Mouse (Mus musculus): ENCODE measurements around the gene Mdm2. TPM values are rescaled to one million over a fixed set of nuclear protein-coding genes. Genes with fewer than 3 reads are reported as not detected.

The Mdm2 gene
- polyA plus RNA-seq, 1 experiment from 2014 or later, result 50.2 TPM

DNA sequence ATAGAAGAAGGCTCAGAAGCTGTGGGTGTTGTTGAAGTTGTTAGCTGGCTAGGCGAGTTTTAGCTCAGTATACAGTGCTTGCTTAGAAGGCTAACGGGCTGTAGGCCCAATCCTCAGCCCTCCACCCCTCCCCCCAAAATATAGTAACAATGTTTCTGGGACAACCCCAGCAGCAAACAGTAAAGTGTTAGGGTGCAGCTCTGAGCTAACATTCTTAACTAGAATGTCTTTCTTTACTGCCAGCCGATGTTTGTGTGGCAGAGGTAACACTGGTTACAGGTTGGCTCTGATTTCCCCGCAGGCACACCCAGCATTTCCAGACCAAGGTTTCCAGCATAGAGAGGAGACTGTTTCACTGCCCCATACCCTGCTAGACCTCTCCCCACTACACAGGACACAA lies 33.4 kb upstream of the Mdm2 start:
- Histone ChIP-seq H3K4me2 (replicated peaks; ENCODE audit: low read depth, low read length) (no peak overlapping the region), H3K27me3 (ENCODE audit: control insufficient read depth, insufficient read depth, low read length) (no peaks in the 10 kb centered on the region), H3K27ac (ENCODE audit: low read length) (no peak overlapping the region), H3K4me3 (ENCODE audit: low read depth, low read length) (peak overlapping the region; percentile 1; the same call in 1 of the 2 replicates), H3K4me1 (ENCODE audit: control insufficient read depth, insufficient read depth, low read length) (peaks cover 2% of the 10 kb centered on the region; the same call in 1 of the 2 replicates), H3K36me3 (ENCODE audit: control insufficient read depth, insufficient read depth, low read length) (peaks cover 11% of the 10 kb centered on the region; the same call in 1 of the 2 replicates), H3K9ac (replicated peaks; ENCODE audit: low read depth, low read length) (0 out of 2 replicates have a peak overlapping the region, but pooled peaks have one; percentile 6), H3K9me3 (ENCODE audit: control insufficient read depth, low read depth, low read length) (no peaks in the 10 kb centered on the region)
- 75% methylated on average over 4 of the region's 4 CpGs for WGBS
- ATAC-seq (ENCODE audit: insufficient number of reproducible peaks, insufficient read depth, low FRiP score, low read depth), result no peak

DNA sequence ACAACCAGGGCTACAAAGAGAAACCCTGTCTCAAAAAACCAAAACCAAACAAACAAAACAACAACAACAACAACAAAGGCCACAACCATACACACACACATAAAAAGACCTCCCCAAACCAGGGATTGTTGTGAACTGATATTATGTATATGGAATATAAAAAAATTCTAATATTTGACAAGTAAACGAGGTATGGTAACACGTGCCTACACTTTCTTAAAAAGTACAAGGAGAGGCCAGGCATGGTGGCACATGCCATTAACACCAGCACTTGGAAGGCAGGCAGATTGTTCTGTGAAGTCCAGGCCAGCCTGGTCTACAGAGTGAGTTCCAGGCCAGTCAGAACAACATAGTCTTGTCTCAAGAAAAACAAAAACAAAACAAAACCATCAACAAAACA lies 32.6 kb upstream of the Mdm2 start:
- WGBS, result 86% methylated on average over 2 of the region's 2 CpGs
- Histone ChIP-seq H3K36me3 (ENCODE audit: control insufficient read depth, insufficient read depth, low read length) (peaks cover 10% of the 10 kb centered on the region; the same call in 1 of the 2 replicates), H3K9me3 (ENCODE audit: control insufficient read depth, low read depth, low read length) (no peaks in the 10 kb centered on the region), H3K4me1 (ENCODE audit: control insufficient read depth, insufficient read depth, low read length) (peaks cover 2% of the 10 kb centered on the region; the same call in 1 of the 2 replicates), H3K4me2 (replicated peaks; ENCODE audit: low read depth, low read length) (no peak overlapping the region), H3K27me3 (ENCODE audit: control insufficient read depth, insufficient read depth, low read length) (no peaks in the 10 kb centered on the region), H3K9ac (replicated peaks; ENCODE audit: low read depth, low read length) (no peak overlapping the region), H3K27ac (ENCODE audit: low read length) (no peak overlapping the region), H3K4me3 (ENCODE audit: low read depth, low read length) (no peak overlapping the region)
- ATAC-seq (ENCODE audit: insufficient number of reproducible peaks, insufficient read depth, low FRiP score, low read depth), result no peak

DNA sequence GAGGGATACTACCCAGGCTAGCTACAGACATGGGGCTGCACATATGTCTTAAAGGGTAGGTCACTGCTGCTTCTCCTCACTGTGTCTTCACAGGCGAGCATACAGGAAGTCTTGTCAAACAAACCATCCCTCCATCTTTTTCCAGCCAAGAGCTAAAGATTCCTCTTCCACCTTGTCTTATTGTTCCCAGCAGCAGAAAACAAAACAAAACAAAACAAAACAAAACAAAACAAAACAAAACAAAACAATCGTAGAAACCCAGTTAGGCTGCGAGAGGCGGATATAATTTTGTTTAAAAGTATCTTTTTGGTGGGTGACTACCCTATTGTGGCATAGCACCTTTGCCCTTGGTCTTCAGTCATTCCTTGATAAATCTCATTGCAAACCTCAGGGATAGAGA lies 32.1 kb upstream of the Mdm2 start:
- H3K4me3 ChIP-seq (ENCODE audit: low read depth, low read length), result no peak overlapping the region
- H3K27ac ChIP-seq (ENCODE audit: low read length), result no peak overlapping the region
- no peaks in the 10 kb centered on the region for H3K27me3 ChIP-seq (ENCODE audit: control insufficient read depth, insufficient read depth, low read length)
- 89% methylated on average over 4 of the region's 4 CpGs for WGBS
- H3K9ac ChIP-seq (replicated peaks; ENCODE audit: low read depth, low read length), result no peak overlapping the region
- no peaks in the 10 kb centered on the region for H3K9me3 ChIP-seq (ENCODE audit: control insufficient read depth, low read depth, low read length)
- no peak overlapping the region for H3K4me2 ChIP-seq (replicated peaks; ENCODE audit: low read depth, low read length)
- peaks cover 2% of the 10 kb centered on the region; the same call in 1 of the 2 replicates for H3K4me1 ChIP-seq (ENCODE audit: control insufficient read depth, insufficient read depth, low read length)
- H3K36me3 ChIP-seq (ENCODE audit: control insufficient read depth, insufficient read depth, low read length), result peaks cover 10% of the 10 kb centered on the region; the same call in 1 of the 2 replicates
- ATAC-seq (ENCODE audit: insufficient number of reproducible peaks, insufficient read depth, low FRiP score, low read depth), result no peak

DNA sequence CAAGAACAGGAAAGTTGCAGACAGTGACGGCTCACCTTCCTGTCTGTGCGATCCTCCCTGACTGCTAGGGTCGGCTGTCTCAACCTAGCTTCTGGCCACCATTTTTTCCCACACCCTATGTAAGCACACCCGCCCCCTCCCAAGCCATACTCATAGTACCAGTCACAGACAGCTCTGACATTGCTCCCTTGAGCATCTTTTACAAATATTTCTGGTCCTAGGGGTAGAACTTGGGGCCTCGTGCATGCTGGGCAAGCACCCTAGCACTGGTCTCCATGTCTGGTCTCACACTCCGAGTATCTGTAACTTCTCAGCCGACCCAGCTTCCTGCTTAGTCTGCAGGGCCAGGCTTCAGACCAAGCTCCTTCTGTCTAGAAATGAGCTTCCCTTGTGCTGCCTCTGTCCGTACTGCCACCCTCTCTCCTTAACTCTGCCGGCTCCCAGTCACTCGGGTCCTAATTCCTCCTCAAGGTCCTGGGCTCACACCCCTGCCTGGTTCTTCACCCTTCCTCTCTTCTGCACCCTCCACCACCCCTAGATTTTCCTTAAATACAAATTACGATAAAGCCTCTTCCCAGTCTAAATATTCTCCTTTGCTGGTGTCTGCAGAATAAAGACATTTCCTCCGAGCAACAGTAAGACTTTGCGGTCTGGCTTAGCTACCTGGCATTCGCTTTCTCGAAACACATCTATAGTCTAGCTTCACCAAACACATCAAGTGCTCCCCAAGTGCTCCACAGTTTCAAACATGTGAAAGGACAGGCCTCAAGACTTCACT lies 31.3 kb upstream of the Mdm2 start:
- no peak overlapping the region for H3K9ac ChIP-seq (replicated peaks; ENCODE audit: low read depth, low read length)
- no peaks in the 10 kb centered on the region for H3K27me3 ChIP-seq (ENCODE audit: control insufficient read depth, insufficient read depth, low read length)
- WGBS, result 85% methylated on average over 15 of the region's 15 CpGs
- H3K4me1 ChIP-seq (ENCODE audit: control insufficient read depth, insufficient read depth, low read length), result peaks cover 2% of the 10 kb centered on the region; the same call in 1 of the 2 replicates
- H3K4me3 ChIP-seq (ENCODE audit: low read depth, low read length), result no peak overlapping the region
- ATAC-seq (ENCODE audit: insufficient number of reproducible peaks, insufficient read depth, low FRiP score, low read depth), result no peak
- peaks cover 10% of the 10 kb centered on the region; the same call in 1 of the 2 replicates for H3K36me3 ChIP-seq (ENCODE audit: control insufficient read depth, insufficient read depth, low read length)
- no peaks in the 10 kb centered on the region for H3K9me3 ChIP-seq (ENCODE audit: control insufficient read depth, low read depth, low read length)
- no peak overlapping the region for H3K4me2 ChIP-seq (replicated peaks; ENCODE audit: low read depth, low read length)
- H3K27ac ChIP-seq (ENCODE audit: low read length), result no peak overlapping the region

DNA sequence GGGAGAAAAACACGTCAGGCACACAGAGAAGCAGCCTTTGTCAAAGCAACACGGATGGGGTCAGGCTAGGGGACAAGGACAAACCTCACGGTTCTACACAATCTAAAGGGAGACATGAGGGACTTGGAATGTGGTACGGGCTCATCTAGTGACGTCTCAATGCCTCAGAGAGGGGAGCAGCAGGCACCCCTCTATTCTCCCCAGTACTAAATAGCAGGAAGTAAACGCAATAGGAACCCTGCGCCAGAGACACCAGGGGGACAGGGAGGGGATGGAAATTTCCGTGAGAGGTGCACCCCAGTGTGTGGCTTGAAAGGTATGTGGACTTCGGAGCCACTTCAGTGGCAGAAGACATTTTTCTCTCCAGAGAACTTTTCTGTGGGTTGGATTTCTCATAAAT lies 30.4 kb upstream of the Mdm2 start:
- Histone ChIP-seq H3K36me3 (ENCODE audit: control insufficient read depth, insufficient read depth, low read length) (peaks cover 10% of the 10 kb centered on the region; the same call in 1 of the 2 replicates), H3K9ac (replicated peaks; ENCODE audit: low read depth, low read length) (no peak overlapping the region), H3K4me3 (ENCODE audit: low read depth, low read length) (no peak overlapping the region), H3K4me2 (replicated peaks; ENCODE audit: low read depth, low read length) (no peak overlapping the region), H3K4me1 (ENCODE audit: control insufficient read depth, insufficient read depth, low read length) (peaks cover 2% of the 10 kb centered on the region; the same call in 1 of the 2 replicates), H3K9me3 (ENCODE audit: control insufficient read depth, low read depth, low read length) (no peaks in the 10 kb centered on the region), H3K27ac (ENCODE audit: low read length) (no peak overlapping the region), H3K27me3 (ENCODE audit: control insufficient read depth, insufficient read depth, low read length) (no peaks in the 10 kb centered on the region)
- 85% methylated on average over 9 of the region's 9 CpGs for WGBS
- ATAC-seq (ENCODE audit: insufficient number of reproducible peaks, insufficient read depth, low FRiP score, low read depth), result no peak

DNA sequence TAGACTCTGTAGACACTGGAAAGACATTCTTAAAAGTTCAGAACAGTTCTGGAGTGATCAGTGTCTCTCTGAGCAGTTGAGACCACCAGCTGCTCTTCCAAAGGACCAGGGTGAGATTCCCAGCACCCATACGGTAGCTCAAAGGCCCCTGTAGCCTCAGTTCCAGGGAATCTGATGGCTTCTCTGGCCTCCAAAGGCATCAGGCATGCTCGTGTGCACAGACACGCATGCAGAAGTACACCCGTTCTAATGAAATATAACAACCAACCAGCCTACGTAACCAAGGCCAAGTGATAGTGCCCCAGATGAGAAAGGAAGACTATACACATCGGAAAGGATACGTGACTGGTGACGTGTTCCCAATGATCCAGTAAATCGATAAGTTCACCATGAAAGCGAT lies 29.6 kb upstream of the Mdm2 start:
- Histone ChIP-seq H3K9me3 (ENCODE audit: control insufficient read depth, low read depth, low read length) (no peaks in the 10 kb centered on the region), H3K4me3 (ENCODE audit: low read depth, low read length) (no peak overlapping the region), H3K4me1 (ENCODE audit: control insufficient read depth, insufficient read depth, low read length) (peaks cover 2% of the 10 kb centered on the region; the same call in 1 of the 2 replicates), H3K4me2 (replicated peaks; ENCODE audit: low read depth, low read length) (no peak overlapping the region), H3K9ac (replicated peaks; ENCODE audit: low read depth, low read length) (no peak overlapping the region), H3K27ac (ENCODE audit: low read length) (no peak overlapping the region), H3K27me3 (ENCODE audit: control insufficient read depth, insufficient read depth, low read length) (no peaks in the 10 kb centered on the region), H3K36me3 (ENCODE audit: control insufficient read depth, insufficient read depth, low read length) (peaks cover 10% of the 10 kb centered on the region; the same call in 1 of the 2 replicates)
- 97% methylated on average over 10 of the region's 10 CpGs for WGBS
- no peak for ATAC-seq (ENCODE audit: insufficient number of reproducible peaks, insufficient read depth, low FRiP score, low read depth)

DNA sequence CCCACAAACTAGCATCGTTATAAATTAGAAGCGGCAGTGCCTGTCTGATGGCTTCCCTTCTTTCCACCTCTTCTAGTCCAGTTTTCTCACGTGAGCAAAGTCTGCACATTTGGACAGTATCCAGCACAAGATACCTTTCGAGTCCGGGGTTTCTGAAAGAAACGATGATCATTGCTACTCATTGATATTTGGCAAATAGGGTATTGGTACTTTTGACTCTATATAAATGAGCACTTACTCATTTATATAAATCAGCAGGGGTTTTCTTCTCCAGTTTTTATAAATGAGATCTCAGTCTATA lies 29.0 kb upstream of the Mdm2 start:
- WGBS, result 96% methylated on average over 6 of the region's 6 CpGs
- 0 out of 2 replicates have a peak, but pooled peaks cover 2% of the 10 kb centered on the region for H3K4me1 ChIP-seq (ENCODE audit: control insufficient read depth, insufficient read depth, low read length)
- peaks cover 10% of the 10 kb centered on the region; the same call in 1 of the 2 replicates for H3K36me3 ChIP-seq (ENCODE audit: control insufficient read depth, insufficient read depth, low read length)
- H3K27me3 ChIP-seq (ENCODE audit: control insufficient read depth, insufficient read depth, low read length), result no peaks in the 10 kb centered on the region
- no peak overlapping the region for H3K4me3 ChIP-seq (ENCODE audit: low read depth, low read length)
- no peak overlapping the region for H3K4me2 ChIP-seq (replicated peaks; ENCODE audit: low read depth, low read length)
- no peak overlapping the region for H3K27ac ChIP-seq (ENCODE audit: low read length)
- no peaks in the 10 kb centered on the region for H3K9me3 ChIP-seq (ENCODE audit: control insufficient read depth, low read depth, low read length)
- ATAC-seq (ENCODE audit: insufficient number of reproducible peaks, insufficient read depth, low FRiP score, low read depth), result no peak
- no peak overlapping the region for H3K9ac ChIP-seq (replicated peaks; ENCODE audit: low read depth, low read length)

DNA sequence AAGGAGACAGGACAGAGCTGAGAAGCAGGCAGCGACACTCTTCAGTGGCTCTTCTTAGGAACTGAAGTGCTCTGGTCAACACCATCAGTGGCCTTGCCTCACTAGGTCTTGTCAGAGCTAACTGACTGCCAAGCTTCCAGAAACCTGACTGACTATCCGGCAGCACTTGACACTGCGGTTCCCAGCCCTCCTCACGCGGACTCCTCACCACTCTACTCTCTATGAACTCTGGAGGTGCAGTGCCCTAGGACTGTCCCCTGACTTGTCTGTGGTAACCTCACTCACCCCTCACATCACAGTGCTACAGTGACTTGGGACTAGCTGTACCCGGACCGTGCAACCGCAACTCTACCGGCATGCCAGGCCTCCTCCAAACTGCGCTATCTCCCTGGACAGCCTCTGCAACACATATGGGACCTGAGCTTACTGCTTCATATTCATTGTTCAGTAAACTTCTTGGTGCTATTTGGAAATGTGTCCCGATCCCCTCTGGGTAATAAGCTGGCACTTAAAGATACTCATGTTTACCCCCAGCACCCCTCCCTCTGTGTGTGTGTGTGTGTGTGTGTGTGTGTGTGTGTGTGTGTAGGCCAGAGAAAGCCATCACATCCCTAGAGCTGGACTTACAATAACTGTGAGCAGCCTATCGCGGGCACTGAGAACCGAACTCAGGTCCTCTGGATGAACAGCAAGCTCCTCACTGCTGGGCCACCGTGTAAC lies 28.5 kb upstream of the Mdm2 start:
- WGBS, result 95% methylated on average over 15 of the region's 15 CpGs
- H3K27me3 ChIP-seq (ENCODE audit: control insufficient read depth, insufficient read depth, low read length), result no peaks in the 10 kb centered on the region
- ATAC-seq (ENCODE audit: insufficient number of reproducible peaks, insufficient read depth, low FRiP score, low read depth), result no peak

More for the DNA sequence above, 28.5 kb upstream of the Mdm2 start:
- Histone ChIP-seq H3K27ac (ENCODE audit: low read length) (no peak overlapping the region), H3K4me3 (ENCODE audit: low read depth, low read length) (no peak overlapping the region), H3K36me3 (ENCODE audit: control insufficient read depth, insufficient read depth, low read length) (peaks cover 10% of the 10 kb centered on the region; the same call in 1 of the 2 replicates), H3K9me3 (ENCODE audit: control insufficient read depth, low read depth, low read length) (no peaks in the 10 kb centered on the region), H3K4me2 (replicated peaks; ENCODE audit: low read depth, low read length) (no peak overlapping the region), H3K9ac (replicated peaks; ENCODE audit: low read depth, low read length) (no peak overlapping the region), H3K4me1 (ENCODE audit: control insufficient read depth, insufficient read depth, low read length) (no peaks in the 10 kb centered on the region)
